Mouse (Mus musculus): ENCODE measurements around the gene Casc3. TPM values are rescaled to one million over a fixed set of nuclear protein-coding genes. Genes with fewer than 3 reads are reported as not detected.
A peak's percentile ranks its signal among the peaks of the same experiment; 100 is the strongest.

Casc3 gene
- total RNA-seq, 2 experiments from 2014 or later = 65.8 to 66.3 TPM

- DNase-seq (ENCODE audit: low spot score in 2 of 2) = no peak
Observed at GRCm38 (mm10) chr11:98829875-98830274, 25.2 kb downstream of the Casc3 start.

GRCm38 (mm10) chr11:98835296-98835695 lies 30.6 kb downstream of the Casc3 start:
- peak in 1 of 2 experiments; percentile 37 for DNase-seq (ENCODE audit: low spot score in 2 of 2)

GRCm38 (mm10) chr11:98835725-98836124 lies 31.0 kb downstream of the Casc3 start:
- peak; percentile 38 to 53 for DNase-seq (ENCODE audit: low spot score in 2 of 2)

- no peak for DNase-seq (ENCODE audit: low spot score in 2 of 2)
Observed at GRCm38 (mm10) chr11:98836128-98836527, 31.4 kb downstream of the Casc3 start.

GRCm38 (mm10) chr11:98836651-98837141 lies 32.0 kb downstream of the Casc3 start, which contains the start of gene Rapgefl1:
Gene Rapgefl1, plus strand, starts transcription at chr11:98836785.
- DNase-seq (ENCODE audit: low spot score in 2 of 2) = peak; percentile 77 to 87

GRCm38 (mm10) chr11:98837231-98837704 lies 32.6 kb downstream of the Casc3 start:
- DNase-seq (ENCODE audit: low spot score in 2 of 2) = peak; percentile 52 to 67

GRCm38 (mm10) chr11:98837917-98838316 lies 33.2 kb downstream of the Casc3 start:
- no peak for DNase-seq (ENCODE audit: low spot score in 2 of 2)

- DNase-seq (ENCODE audit: low spot score in 2 of 2) = peak; percentile 56 to 73
Observed at GRCm38 (mm10) chr11:98838512-98838911, 33.8 kb downstream of the Casc3 start.

GRCm38 (mm10) chr11:98839402-98839801 lies 34.7 kb downstream of the Casc3 start:
- no peak for DNase-seq (ENCODE audit: low spot score in 2 of 2)

- DNase-seq (ENCODE audit: low spot score in 2 of 2) = no peak
Observed at GRCm38 (mm10) chr11:98839897-98840296, 35.2 kb downstream of the Casc3 start.

- peak in 1 of 2 experiments; percentile 33 for DNase-seq (ENCODE audit: low spot score in 2 of 2)
Observed at GRCm38 (mm10) chr11:98846016-98846415, 41.3 kb downstream of the Casc3 start.

- no peak for DNase-seq (ENCODE audit: low spot score in 2 of 2)
Observed at GRCm38 (mm10) chr11:98846865-98847604, 42.3 kb downstream of the Casc3 start.

GRCm38 (mm10) chr11:98849196-98849894 lies 44.6 kb downstream of the Casc3 start:
- no peak for DNase-seq (ENCODE audit: low spot score in 2 of 2)

- DNase-seq (ENCODE audit: low spot score in 2 of 2) = peak; percentile 68 to 72
Observed at GRCm38 (mm10) chr11:98850100-98851093, 45.7 kb downstream of the Casc3 start.

GRCm38 (mm10) chr11:98854116-98854515 lies 49.4 kb downstream of the Casc3 start:
- DNase-seq (ENCODE audit: low spot score in 2 of 2) = no peak

- no peak for DNase-seq (ENCODE audit: low spot score in 2 of 2)
Observed at GRCm38 (mm10) chr11:98854659-98855058, 50.0 kb downstream of the Casc3 start.

GRCm38 (mm10) chr11:98858759-98859731 lies 54.3 kb downstream of the Casc3 start:
- peak; percentile 91 to 95 for DNase-seq (ENCODE audit: low spot score in 2 of 2)

GRCm38 (mm10) chr11:98863028-98863750 lies 58.5 kb downstream of the Casc3 start, which contains the start of gene Wipf2:
Gene Wipf2, plus strand, starts transcription at chr11:98863638.
- DNase-seq (ENCODE audit: low spot score in 2 of 2) = peak; percentile 96 to 97
